Mouse (Mus musculus) MEL (cell line): Measurements from ENCODE around the gene Sertad1. TPM values are rescaled to one million over a fixed set of nuclear protein-coding genes. Genes with fewer than 3 reads are reported as not detected.

Source experiments
- DNase-seq: peaks from one replicate; pipeline ENCODE4 v3.0.0; 2011; ENCODE audit warnings: low read depth, low spot score
- H3K27ac ChIP-seq: 2 replicates; pipeline ENCODE4 v1.5.1; 2012; ENCODE audit warnings: low read depth, mild to moderate bottlenecking, control low read depth, low read length, moderate library complexity; ENCODE audit not compliant: control insufficient read depth
- H3K27me3 ChIP-seq, 2 experiments: fragments of 150-350 bp in 1 of 2; sonication (generic) in 1 of 2; 2 replicates each; pipeline ENCODE4 v1.6.1; 2012; ENCODE audit warnings: low read length in 2 of 2, mild to moderate bottlenecking in 2 of 2, improper control_type of control experiment in 1 of 2, moderate library complexity in 1 of 2; ENCODE audit not compliant: insufficient read depth in 2 of 2, control insufficient read depth in 1 of 2
- H3K36me3 ChIP-seq, 2 experiments: 2 replicates each; pipeline ENCODE4 v1.6.1; 2012 to 2014; ENCODE audit warnings: low read length in 2 of 2, improper control_type of control experiment in 1 of 2, inconsistent platforms in 1 of 2, mild to moderate bottlenecking in 1 of 2; ENCODE audit not compliant: insufficient read depth in 2 of 2, control insufficient read depth in 1 of 2
- H3K4me1 ChIP-seq, 2 experiments: fragments of 150-350 bp in 1 of 2; sonication (generic) in 1 of 2; 2 replicates each; pipeline ENCODE4 v1.6.1; 2012; ENCODE audit warnings: low read length in 2 of 2, improper control_type of control experiment in 1 of 2, mild to moderate bottlenecking in 1 of 2; ENCODE audit not compliant: insufficient read depth in 2 of 2, control insufficient read depth in 1 of 2
- H3K4me3 ChIP-seq, 2 experiments: fragments of 150-350 bp in 1 of 2; sonication (generic) in 1 of 2; 2 replicates each; pipeline ENCODE4 v1.5.1; 2012; ENCODE audit warnings: low read depth in 2 of 2, low read length in 2 of 2, mild to moderate bottlenecking in 2 of 2, moderate library complexity in 2 of 2, control low read depth in 1 of 2, improper control_type of control experiment in 1 of 2; ENCODE audit not compliant: control insufficient read depth in 1 of 2, insufficient read depth in 1 of 2
- H3K79me2 ChIP-seq: 2 replicates; pipeline ENCODE4 v1.6.1; 2012; ENCODE audit warnings: mild to moderate bottlenecking, low read length, moderate library complexity; ENCODE audit not compliant: control insufficient read depth, poor library complexity, insufficient read depth
- H3K9ac ChIP-seq: 2 replicates; pipeline ENCODE4 v1.6.1; 2012; ENCODE audit warnings: low read depth, mild to moderate bottlenecking, control low read depth, low read length, moderate library complexity; ENCODE audit not compliant: control insufficient read depth, poor library complexity, severe bottlenecking
- H3K9me3 ChIP-seq: fragments of 150-350 bp; sonication (generic); replicated peaks from 2 replicates; pipeline ENCODE4 v1.6.1; 2012; ENCODE audit warnings: mild to moderate bottlenecking, low read length, improper control_type of control experiment, moderate library complexity; ENCODE audit not compliant: insufficient read depth
- BHLHE40 ChIP-seq: IDR thresholded peaks from 2 replicates; pipeline ENCODE4 v1.6.1; 2012; ENCODE audit warnings: low read depth, mild to moderate bottlenecking, inconsistent platforms, low read length, improper control_type of control experiment, borderline replicate concordance
- CHD1 ChIP-seq: IDR thresholded peaks from 2 replicates; pipeline ENCODE4 v1.6.1; 2012; ENCODE audit warnings: low read depth, mild to moderate bottlenecking, inconsistent platforms, low read length, improper control_type of control experiment
- E2F4 ChIP-seq: IDR thresholded peaks from 2 replicates; pipeline ENCODE4 v1.6.1; 2011; ENCODE audit warnings: low read depth, low read length, improper control_type of control experiment, borderline replicate concordance
- EP300 ChIP-seq, 2 experiments: IDR thresholded peaks; 2 replicates each; pipeline ENCODE4 v1.6.1; 2011; ENCODE audit warnings: improper control_type of control experiment in 2 of 2, low read length in 2 of 2, low read depth in 1 of 2, mild to moderate bottlenecking in 1 of 2
- ETS1 ChIP-seq: IDR thresholded peaks from 2 replicates; pipeline ENCODE4 v1.6.1; 2012; ENCODE audit warnings: low read depth, mild to moderate bottlenecking, inconsistent platforms, low read length, improper control_type of control experiment, moderate library complexity
- GABPA ChIP-seq: IDR thresholded peaks from 2 replicates; pipeline ENCODE4 v1.6.1; 2012; ENCODE audit warnings: low read depth, mild to moderate bottlenecking, inconsistent platforms, low read length, improper control_type of control experiment, moderate library complexity
- GATA1 ChIP-seq: IDR thresholded peaks from 2 replicates; pipeline ENCODE4 v1.6.1; 2011; ENCODE audit warnings: low read depth, low read length, improper control_type of control experiment
- HCFC1 ChIP-seq: IDR thresholded peaks from 2 replicates; pipeline ENCODE4 v1.6.1; 2012; ENCODE audit warnings: low read depth, mild to moderate bottlenecking, inconsistent platforms, low read length, improper control_type of control experiment, moderate library complexity
- JUND ChIP-seq: IDR thresholded peaks from 2 replicates; pipeline ENCODE4 v1.6.1; 2011; ENCODE audit warnings: low read depth, mild to moderate bottlenecking, improper control_type of control experiment, low read length
- MAFK ChIP-seq: IDR thresholded peaks from 2 replicates; pipeline ENCODE4 v1.6.1; 2011; ENCODE audit warnings: low read depth, mild to moderate bottlenecking, low read length, improper control_type of control experiment, borderline replicate concordance
- MEF2A ChIP-seq: IDR thresholded peaks from 2 replicates; pipeline ENCODE4 v1.6.1; 2014; ENCODE audit warnings: low read depth, mild to moderate bottlenecking, inconsistent platforms, low read length, improper control_type of control experiment; ENCODE audit not compliant: poor library complexity, insufficient replicate concordance, severe bottlenecking; ENCODE audit errors: extremely low read depth
- MXI1 ChIP-seq: IDR thresholded peaks from 2 replicates; pipeline ENCODE4 v1.6.1; 2011; ENCODE audit warnings: mild to moderate bottlenecking, low read depth, low read length, improper control_type of control experiment
- MYB ChIP-seq: IDR thresholded peaks from 2 replicates; pipeline ENCODE4 v1.6.1; 2011; ENCODE audit warnings: mild to moderate bottlenecking, low read depth, low read length, improper control_type of control experiment
- MYC ChIP-seq: IDR thresholded peaks from 2 replicates; pipeline ENCODE4 v1.6.1; 2011; ENCODE audit warnings: low read depth, mild to moderate bottlenecking, low read length, improper control_type of control experiment, moderate library complexity
- NELFE ChIP-seq: IDR thresholded peaks from 2 replicates; pipeline ENCODE4 v1.6.1; 2011; ENCODE audit warnings: low read depth, low read length, improper control_type of control experiment
- POLR2A ChIP-seq, 2 experiments: IDR thresholded peaks; 2 replicates each; pipeline ENCODE4 v1.6.1; 2011 to 2012; ENCODE audit warnings: low read length in 2 of 2, mild to moderate bottlenecking in 2 of 2, control low read depth in 1 of 2, improper control_type of control experiment in 1 of 2, low read depth in 1 of 2, moderate library complexity in 1 of 2; ENCODE audit not compliant: control insufficient read depth in 1 of 2, insufficient read depth in 1 of 2, poor library complexity in 1 of 2
- POLR2AphosphoS2 ChIP-seq: IDR thresholded peaks from 2 replicates; pipeline ENCODE4 v1.6.1; 2011; ENCODE audit warnings: low read length, improper control_type of control experiment
- SIN3A ChIP-seq: IDR thresholded peaks from 2 replicates; pipeline ENCODE4 v1.6.1; 2012; ENCODE audit warnings: low read length, improper control_type of control experiment, inconsistent platforms
- SMC3 ChIP-seq: IDR thresholded peaks from 2 replicates; pipeline ENCODE4 v1.6.1; 2011; ENCODE audit warnings: low read depth, low read length, improper control_type of control experiment
- TAL1 ChIP-seq: IDR thresholded peaks from 2 replicates; pipeline ENCODE4 v1.6.1; 2012; ENCODE audit warnings: mild to moderate bottlenecking, inconsistent platforms, low read length, moderate library complexity, mixed read lengths
- TBP ChIP-seq: IDR thresholded peaks from 2 replicates; pipeline ENCODE4 v1.8.0; 2011; ENCODE audit warnings: low read depth, low read length, improper control_type of control experiment
- USF2 ChIP-seq, 2 experiments: IDR thresholded peaks; 2 replicates each; pipeline ENCODE4 v1.6.1; 2011 to 2012; ENCODE audit warnings: improper control_type of control experiment in 2 of 2, low read length in 2 of 2, borderline replicate concordance in 1 of 2, inconsistent platforms in 1 of 2, low read depth in 1 of 2, mild to moderate bottlenecking in 1 of 2; ENCODE audit not compliant: insufficient read depth in 1 of 2
- ZKSCAN1 ChIP-seq: IDR thresholded peaks from 2 replicates; pipeline ENCODE4 v1.6.1; 2012; ENCODE audit warnings: low read depth, mild to moderate bottlenecking, inconsistent platforms, low read length, improper control_type of control experiment, moderate library complexity
- ZMIZ1 ChIP-seq: IDR thresholded peaks from 2 replicates; pipeline ENCODE4 v1.6.1; 2012; ENCODE audit warnings: low read depth, mild to moderate bottlenecking, inconsistent platforms, low read length, improper control_type of control experiment, moderate library complexity
- polyA plus RNA-seq, 2 experiments: library from polyadenylated mRNA; stranded (reverse) in 1 of 2; unstranded in 1 of 2; fragments of >175 nt in 1 of 2; fragments of >200 nt in 1 of 2; gene quantifications; 2 replicates each; pipeline versions ENCODE4 v1.2.1 to v1.2.4; 2012; ENCODE audit warnings: low replicate concordance in 2 of 2, low read depth in 1 of 2; ENCODE audit not compliant: insufficient read length in 2 of 2, insufficient read depth in 1 of 2, missing spikeins in 1 of 2
- total RNA-seq: library from RNA; depleted of rRNA; stranded (reverse); fragments of 300-350 nt; gene quantifications from 2 replicates; pipeline ENCODE4 v1.2.3, GENCODE M21; 2012

Gene Sertad1
- total and polyA plus RNA-seq, 3 experiments = 9.9 to 10.6 TPM; not detected in 1

DNA sequence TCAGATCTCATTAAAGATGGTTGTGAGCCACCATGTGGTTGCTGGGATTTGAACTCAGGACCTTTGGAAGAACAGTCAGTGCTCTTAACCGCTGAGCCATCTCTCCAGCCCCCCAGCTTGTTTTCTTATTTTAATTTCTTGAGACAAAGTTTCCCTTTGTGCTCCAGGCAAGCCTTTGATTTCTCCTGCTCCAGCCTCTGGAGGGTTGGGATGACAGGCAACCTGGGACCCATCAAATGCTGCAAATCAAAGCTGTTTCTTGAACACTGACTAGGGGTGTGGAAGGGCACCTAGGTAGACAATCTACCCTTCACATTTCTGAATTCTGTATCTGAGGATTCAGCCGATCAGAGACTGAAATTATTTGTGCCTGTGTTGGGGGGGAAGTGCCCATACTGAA lies 24.1 kb downstream of the Sertad1 start:
- H3K27me3 ChIP-seq = no peaks in the 10 kb centered on the region
- H3K27ac ChIP-seq = no peak overlapping the region
- no peak for DNase-seq
- TF ChIP-seq MYB (no peak), TBP (no peak), TAL1 (no peak), EP300 (IDR thresholded peaks at IDR 0.05; ENCODE audit: low read depth in 1 of 2, low read length in 2 of 2) (no peak), MAFK (no peak), SMC3 (no peak), POLR2AphosphoS2 (no peak), MEF2A (no peak), MYC (no peak), HCFC1 (no peak), MXI1 (no peak), ZKSCAN1 (no peak), CHD1 (no peak), ZMIZ1 (no peak), GATA1 (no peak), JUND (no peak), E2F4 (no peak), SIN3A (no peak), USF2 (IDR thresholded peaks at IDR 0.05; ENCODE audit: borderline replicate concordance in 1 of 2, insufficient read depth in 1 of 2, low read depth in 1 of 2, low read length in 2 of 2) (no peak)
- H3K4me3 ChIP-seq = no peak overlapping the region
- no peaks in the 10 kb centered on the region; the same call in 1 of the 2 replicates for H3K79me2 ChIP-seq
- H3K36me3 ChIP-seq = peaks cover 0 to 9% of the 10 kb centered on the region in 2 experiments; a peak in 2 of 4 replicates
- H3K9me3 ChIP-seq = no peaks in the 10 kb centered on the region
- H3K4me1 ChIP-seq = peaks cover 3 to 6% of the 10 kb centered on the region in 2 experiments; a peak in 3 of 4 replicates
- H3K9ac ChIP-seq = no peak overlapping the region

DNA sequence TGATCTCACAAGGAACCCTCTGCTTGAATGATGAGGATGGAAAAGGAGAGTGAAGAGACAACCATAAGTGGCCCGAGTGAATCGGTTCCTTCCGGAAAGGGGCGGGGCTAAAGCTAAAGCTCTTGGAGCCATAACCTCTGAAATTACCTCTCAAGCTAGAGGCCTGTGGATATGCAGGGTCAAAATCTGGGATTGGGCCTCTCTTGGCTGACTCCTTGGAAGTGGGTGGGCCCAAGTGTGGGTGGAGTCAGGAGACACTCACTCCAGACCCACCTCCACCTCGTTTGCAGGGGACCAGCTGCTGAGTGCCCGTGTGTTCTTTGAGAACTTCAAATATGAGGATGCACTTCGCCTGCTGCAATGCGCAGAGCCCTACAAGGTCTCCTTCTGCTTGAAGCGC lies 28.3 kb downstream of the Sertad1 start:
- no peak overlapping the region for H3K27ac ChIP-seq
- no peaks in the 10 kb centered on the region for H3K36me3 ChIP-seq
- no peak overlapping the region for H3K9ac ChIP-seq
- no peak for DNase-seq
- H3K79me2 ChIP-seq = no peaks in the 10 kb centered on the region
- H3K4me1 ChIP-seq = no peaks in the 10 kb centered on the region
- no peaks in the 10 kb centered on the region for H3K27me3 ChIP-seq
- no peak overlapping the region for H3K4me3 ChIP-seq
- no peak for TF ChIP-seq GATA1
- no peak for TF ChIP-seq BHLHE40
- TF ChIP-seq NELFE = no peak
- TF ChIP-seq GABPA = no peak
- TF ChIP-seq ETS1 = no peak
- TF ChIP-seq POLR2A (IDR thresholded peaks at IDR 0.05; ENCODE audit: control insufficient read depth in 1 of 2, insufficient read depth in 1 of 2, low read depth in 1 of 2, low read length in 2 of 2, poor library complexity in 1 of 2) = no peak
- TF ChIP-seq, all 39 proteins: peak for 0
- no peaks in the 10 kb centered on the region for H3K9me3 ChIP-seq
